Mouse (Mus musculus) heart, adult 2 months (tissue): ENCODE measurements around the gene 1520401A03Rik. TPM values are rescaled to one million over a fixed set of nuclear protein-coding genes. Genes with fewer than 3 reads are reported as not detected.

Experiments used
- DNase-seq, 2 experiments: peaks; one replicate each; pipeline ENCODE4 v3.0.0; 2021
- H3K27ac ChIP-seq: fragments of 200-600 bp; 2 replicates; pipeline ENCODE4 v1.8.1; 2022
- H3K27me3 ChIP-seq: fragments of 200-500 bp; 2 replicates; pipeline ENCODE4 v1.6.1; 2012; ENCODE audit warnings: mild to moderate bottlenecking, low read length, inconsistent platforms, mixed read lengths; ENCODE audit not compliant: control insufficient read depth, insufficient read depth
- H3K36me3 ChIP-seq: fragments of 200-500 bp; 2 replicates; pipeline ENCODE4 v1.6.1; 2012; ENCODE audit warnings: low read length, inconsistent platforms; ENCODE audit not compliant: control insufficient read depth, insufficient read depth
- H3K4me1 ChIP-seq: fragments of 200-500 bp; 2 replicates; pipeline ENCODE4 v1.6.1; 2011; ENCODE audit warnings: low read length; ENCODE audit not compliant: control insufficient read depth, insufficient read depth
- H3K4me3 ChIP-seq: fragments of 200-600 bp; 2 replicates; pipeline ENCODE4 v1.8.1; 2022
- H3K79me2 ChIP-seq: fragments of 200-500 bp; replicated peaks from 2 replicates; pipeline ENCODE4 v1.6.1; 2012; ENCODE audit warnings: mild to moderate bottlenecking, inconsistent platforms, low read length, moderate library complexity, mixed read lengths; ENCODE audit not compliant: control insufficient read depth, insufficient read depth
- H3K9ac ChIP-seq: fragments of 200-500 bp; 2 replicates; pipeline ENCODE4 v1.6.1; 2012; ENCODE audit warnings: low read depth, mild to moderate bottlenecking, control low read depth, inconsistent platforms, low read length, mixed read lengths
- CTCF ChIP-seq: fragments of 200-600 bp; IDR thresholded peaks from 2 replicates; pipeline ENCODE4 v1.8.1; 2022; ENCODE audit warnings: antibody characterized with exemption, mild to moderate bottlenecking, moderate library complexity
- EP300 ChIP-seq: fragments of 200-500 bp; IDR thresholded peaks from 2 replicates; pipeline ENCODE4 v1.6.1; 2011; ENCODE audit warnings: low read depth, low read length, control low read depth; ENCODE audit not compliant: insufficient read depth
- POLR2A ChIP-seq: fragments of 200-500 bp; IDR thresholded peaks from 2 replicates; pipeline ENCODE4 v1.6.1; 2011; ENCODE audit warnings: mild to moderate bottlenecking, low read depth, low read length, control low read depth; ENCODE audit not compliant: insufficient read depth
- WGBS: fragments of 180-500 bp; shearing (Covaris S2); methylation state at CpG from one replicate; pipeline ENCODE4 v1.1.7; 2018; 5-methylcytosine and 5-hydroxymethylcytosine counted together
- intact Hi-C: fragments of 180-260 bp; cut with DNase I; formaldehyde crosslinking; loops from one replicate; pipeline ENCODE4 v1.15.1; 2025
- polyA plus RNA-seq: library from polyadenylated mRNA; depleted of rRNA; stranded (reverse); fragments of >200 nt; gene quantifications from 2 replicates; pipeline ENCODE4 v1.2.3, GENCODE M21; 2012
- total RNA-seq, 2 experiments: library from RNA; stranded (reverse); gene quantifications; 2 replicates each; pipeline ENCODE4 v1.2.3; 2021

Gene 1520401A03Rik
- total and polyA plus RNA-seq, 3 experiments: not detected

GRCm38 (mm10) chr17:23703301-23703700 is 19.3 kb downstream of the 1520401A03Rik start:
- H3K79me2 ChIP-seq: no peaks in the 10 kb centered on the region
- 79% methylated on average over 9 of the region's 9 CpGs for WGBS
- H3K4me3 ChIP-seq: no peak overlapping the region
- peaks cover 2% of the 10 kb centered on the region; the same call in 1 of the 2 replicates for H3K4me1 ChIP-seq
- DNase-seq: no peak
- H3K36me3 ChIP-seq: no peaks in the 10 kb centered on the region
- intact Hi-C loops: loop anchor here (2.0 kb wide), 1 partner anchor 72 kb away; no protein-coding TSS in a partner anchor
- no peak overlapping the region for H3K27ac ChIP-seq
- TF ChIP-seq POLR2A (no peak), EP300 (no peak), CTCF (no peak)
- H3K27me3 ChIP-seq: no peaks in the 10 kb centered on the region
- no peak overlapping the region for H3K9ac ChIP-seq

GRCm38 (mm10) chr17:23700079-23700478 is 22.5 kb downstream of the 1520401A03Rik start:
- TF ChIP-seq CTCF (peak; percentile 91), POLR2A (peak; percentile 41; the same call in 1 of the 2 replicates), EP300 (0 out of 2 replicates have a peak, but pooled peaks have one; percentile 42)
- peak; percentile 85 to 92 for DNase-seq
- Histone ChIP-seq H3K36me3 (no peaks in the 10 kb centered on the region), H3K79me2 (no peaks in the 10 kb centered on the region), H3K4me1 (peaks cover 2% of the 10 kb centered on the region; the same call in 1 of the 2 replicates), H3K9ac (peak overlapping the region; percentile 76), H3K27ac (peak overlapping the region; percentile 72), H3K27me3 (no peaks in the 10 kb centered on the region), H3K4me3 (peak overlapping the region; percentile 63)
- intact Hi-C loops: no loop called here
- WGBS: under 1% methylated on average over 28 of the region's 28 CpGs

- Histone ChIP-seq H3K9ac (peak overlapping the region; percentile 76), H3K79me2 (no peaks in the 10 kb centered on the region), H3K4me3 (peak overlapping the region; percentile 63), H3K4me1 (peaks cover 2% of the 10 kb centered on the region; the same call in 1 of the 2 replicates), H3K27me3 (no peaks in the 10 kb centered on the region), H3K36me3 (no peaks in the 10 kb centered on the region), H3K27ac (peak overlapping the region; percentile 72)
- DNase-seq: peak; percentile 75 to 78
- TF ChIP-seq EP300: no peak
- peak; percentile 37 for TF ChIP-seq CTCF
- WGBS: 2% methylated on average over 92 of the region's 101 CpGs
- intact Hi-C loops: no loop called here
These were observed 23.2 kb downstream of the 1520401A03Rik start for GRCm38 (mm10) chr17:23699131-23700077.

- Histone ChIP-seq H3K27ac (no peak overlapping the region), H3K9ac (no peak overlapping the region), H3K36me3 (no peaks in the 10 kb centered on the region), H3K79me2 (no peaks in the 10 kb centered on the region), H3K4me1 (peaks cover 2% of the 10 kb centered on the region; the same call in 1 of the 2 replicates), H3K27me3 (no peaks in the 10 kb centered on the region), H3K4me3 (no peak overlapping the region)
- intact Hi-C loops: no loop called here
- no peak for DNase-seq
- TF ChIP-seq CTCF (no peak), EP300 (no peak), POLR2A (no peak)
- WGBS: 67% methylated on average over 3 of the region's 3 CpGs
These were observed 26.8 kb downstream of the 1520401A03Rik start for GRCm38 (mm10) chr17:23695801-23696200.

GRCm38 (mm10) chr17:23694491-23694890 is 28.1 kb downstream of the 1520401A03Rik start:
- Histone ChIP-seq H3K4me3 (no peak overlapping the region), H3K4me1 (no peaks in the 10 kb centered on the region), H3K36me3 (no peaks in the 10 kb centered on the region), H3K27ac (no peak overlapping the region), H3K79me2 (no peaks in the 10 kb centered on the region), H3K9ac (no peak overlapping the region), H3K27me3 (no peaks in the 10 kb centered on the region)
- no peak for DNase-seq
- TF ChIP-seq EP300 (no peak), CTCF (no peak), POLR2A (no peak)
- WGBS: 82% methylated on average over 1 of the region's 1 CpGs
- intact Hi-C loops: no loop called here
